Mouse (Mus musculus) liver, embryonic 11.5 days (tissue): ENCODE results near the gene Art3. TPM values are rescaled to one million over a fixed set of nuclear protein-coding genes. Genes with fewer than 3 reads are reported as not detected.
A peak's percentile ranks its signal among the peaks of the same experiment; 100 is the strongest.

Experiments used
- ATAC-seq: fragments of 200-750 bp; cut with Nextera tagmentation; replicated peaks from 2 replicates; pipeline ENCODE4 v1.8.0; 2017; ENCODE audit warnings: moderate number of reproducible peaks, mild to moderate bottlenecking, moderate TSS enrichment, moderate library complexity; ENCODE audit not compliant: low FRiP score
- DNase-seq: peaks from one replicate; pipeline ENCODE4 v3.0.0-alpha.2; 2017; ENCODE audit warnings: low spot score
- H3K27ac ChIP-seq: fragments of 300-500 bp; sonication (generic); 2 replicates; pipeline ENCODE4 v1.5.1; 2014; ENCODE audit warnings: mild to moderate bottlenecking, low read depth, low read length, control low read depth
- H3K27me3 ChIP-seq: fragments of 300-500 bp; sonication (generic); replicated peaks from 2 replicates; pipeline ENCODE4 v1.6.1; 2014; ENCODE audit warnings: low read length, mixed read lengths; ENCODE audit not compliant: control insufficient read depth, insufficient read depth
- H3K36me3 ChIP-seq: fragments of 300-500 bp; sonication (generic); 2 replicates; pipeline ENCODE4 v1.6.1; 2014; ENCODE audit warnings: mild to moderate bottlenecking, low read length, moderate library complexity, mixed read lengths; ENCODE audit not compliant: control insufficient read depth, insufficient read depth
- H3K4me1 ChIP-seq: fragments of 300-500 bp; sonication (generic); replicated peaks from 2 replicates; pipeline ENCODE4 v1.6.1; 2014; ENCODE audit warnings: low read length, mixed read lengths; ENCODE audit not compliant: control insufficient read depth, insufficient read depth
- H3K4me2 ChIP-seq: fragments of 300-500 bp; sonication (generic); 2 replicates; pipeline ENCODE4 v1.6.1; 2014; ENCODE audit warnings: mild to moderate bottlenecking, control low read depth, moderate library complexity
- H3K4me3 ChIP-seq: fragments of 300-500 bp; sonication (generic); 2 replicates; pipeline ENCODE4 v1.5.1; 2014; ENCODE audit warnings: low read depth, low read length, control low read depth
- H3K9ac ChIP-seq: fragments of 300-500 bp; sonication (generic); 2 replicates; pipeline ENCODE4 v1.6.1; 2014; ENCODE audit warnings: low read depth, low read length, control low read depth
- H3K9me3 ChIP-seq: fragments of 300-500 bp; sonication (generic); 2 replicates; pipeline ENCODE4 v1.6.1; 2016; ENCODE audit warnings: low read length, inconsistent platforms, mixed read lengths; ENCODE audit not compliant: control insufficient read depth
- WGBS: fragments of 180-500 bp; shearing (Covaris S2); extraction: QIAGEN DNeasy Blood & Tissue Kit; methylation state at CpG from one replicate; pipeline ENCODE4 v1.1.7; 2014; 5-methylcytosine and 5-hydroxymethylcytosine counted together
- microRNA-seq: library from miRNA; unstranded; fragments of <30 nt; microRNA quantifications from one replicate; pipeline ENCODE4, GENCODE M21; 2017; ENCODE audit warnings: borderline number of aligned reads
- polyA plus RNA-seq: library from polyadenylated mRNA; unstranded; fragments of >200 nt; fragmentation: Nextera tagmentation; extraction: Ambion mirVana; gene quantifications from 2 replicates; pipeline ENCODE4 v1.2.1, GENCODE M21; 2014

The Art3 gene
- polyA plus RNA-seq, 1 experiment from 2014 or later, result 1.8 TPM

GRCm38 (mm10) chr5:92452876-92453275 lies 121.2 kb downstream of the Art3 start:
- no peaks in the 10 kb centered on the region for H3K4me1 ChIP-seq
- H3K27ac ChIP-seq, result no peak overlapping the region
- H3K4me3 ChIP-seq, result no peak overlapping the region
- H3K4me2 ChIP-seq, result no peak overlapping the region
- DNase-seq (no peak), ATAC-seq (no peak)
- H3K27me3 ChIP-seq, result no peaks in the 10 kb centered on the region
- WGBS, result 94% methylated on average over 5 of the region's 5 CpGs
- H3K36me3 ChIP-seq, result peaks cover 5% of the 10 kb centered on the region
- no peak overlapping the region for H3K9ac ChIP-seq
- H3K9me3 ChIP-seq, result no peaks in the 10 kb centered on the region

- peaks cover 2% of the 10 kb centered on the region; the same call in 1 of the 2 replicates for H3K36me3 ChIP-seq
- H3K4me2 ChIP-seq, result no peak overlapping the region
- ATAC-seq (peak; percentile 53; the same call in 1 of the 2 replicates), DNase-seq (no peak)
- no peaks in the 10 kb centered on the region for H3K9me3 ChIP-seq
- no peak overlapping the region for H3K4me3 ChIP-seq
- no peaks in the 10 kb centered on the region for H3K4me1 ChIP-seq
- no peaks in the 10 kb centered on the region for H3K27me3 ChIP-seq
- WGBS, result 48% methylated on average over 2 of the region's 2 CpGs
- H3K9ac ChIP-seq, result no peak overlapping the region
- H3K27ac ChIP-seq, result no peak overlapping the region
Observed at GRCm38 (mm10) chr5:92457410-92457809, 125.8 kb downstream of the Art3 start.

GRCm38 (mm10) chr5:92458726-92459125 lies 127.1 kb downstream of the Art3 start:
- no peak for ATAC-seq

GRCm38 (mm10) chr5:92461321-92461720 lies 129.7 kb downstream of the Art3 start:
- Histone ChIP-seq H3K9me3 (no peaks in the 10 kb centered on the region), H3K4me3 (no peak overlapping the region), H3K27ac (no peak overlapping the region), H3K4me2 (no peak overlapping the region), H3K36me3 (no peaks in the 10 kb centered on the region), H3K27me3 (no peaks in the 10 kb centered on the region), H3K9ac (no peak overlapping the region), H3K4me1 (no peaks in the 10 kb centered on the region)
- DNase-seq (no peak), ATAC-seq (no peak)
- 37% methylated on average over 5 of the region's 5 CpGs for WGBS

More at GRCm38 (mm10) chr5:92458726-92459125, 127.1 kb downstream of the Art3 start:
- Histone ChIP-seq H3K27me3 (no peaks in the 10 kb centered on the region), H3K4me2 (no peak overlapping the region), H3K4me3 (no peak overlapping the region), H3K4me1 (no peaks in the 10 kb centered on the region), H3K36me3 (peaks cover 2% of the 10 kb centered on the region; the same call in 1 of the 2 replicates), H3K9me3 (no peaks in the 10 kb centered on the region), H3K9ac (no peak overlapping the region), H3K27ac (peak overlapping the region; percentile 21; the same call in 1 of the 2 replicates)
- DNase-seq, result no peak
- WGBS, result 58% methylated on average over 5 of the region's 5 CpGs

Small RNA genes within 50 kb of the gene (microRNA-seq; reads per million reads assigned to microRNA genes)
- not detected for gene Mir6415

Other genes starting within 250 kb of the Art3 start
- 127 and 143 TPM in 2 replicates for gene G3bp2, start 248.1 kb upstream of the Art3 start, polyA plus RNA-seq
- 24.1 and 26.9 TPM in 2 replicates for gene Uso1, start 193.9 kb upstream of the Art3 start, polyA plus RNA-seq
- not detected in 2 replicates for gene U90926, start 116.4 kb upstream of the Art3 start, polyA plus RNA-seq
- 0.22 and 0.36 TPM in 2 replicates for gene Ppef2, start 75.5 kb upstream of the Art3 start, polyA plus RNA-seq
- 4.7 and 6.0 TPM in 2 replicates for gene Naaa, start 53.7 kb upstream of the Art3 start, polyA plus RNA-seq
- gene Sdad1, start 21.3 kb upstream of the Art3 start, polyA plus RNA-seq, result 48.7 and 52.9 TPM in 2 replicates
- gene Cxcl9, start 3.7 kb upstream of the Art3 start, polyA plus RNA-seq, result not detected in 2 replicates
- gene Cxcl10, start 17.1 kb downstream of the Art3 start, polyA plus RNA-seq, result 6.0 and 6.5 TPM in 2 replicates
- gene Nup54, start 103.4 kb downstream of the Art3 start, polyA plus RNA-seq, result 72.5 and 82.5 TPM in 2 replicates
- 5.7 and 7.0 TPM in 2 replicates for gene Scarb2, start 175.0 kb downstream of the Art3 start, polyA plus RNA-seq
- gene Fam47e, start 223.2 kb downstream of the Art3 start, polyA plus RNA-seq, result 0.38 and 0.52 TPM in 2 replicates